Mouse (Mus musculus) hindbrain, embryonic 14.5 days (tissue): Measurements from ENCODE around the gene Zbtb46. TPM values are rescaled to one million over a fixed set of nuclear protein-coding genes. Genes with fewer than 3 reads are reported as not detected.

Experiments
- ATAC-seq: fragments of 200-750 bp; cut with Nextera tagmentation; 2 replicates; pipeline ENCODE4 v1.8.0; 2017; ENCODE audit warnings: moderate number of reproducible peaks, mild to moderate bottlenecking, moderate TSS enrichment, moderate library complexity; ENCODE audit not compliant: low FRiP score
- DNase-seq: peaks from one replicate; pipeline ENCODE4 v3.0.0-alpha.2; 2015; ENCODE audit warnings: low spot score
- H3K27ac ChIP-seq: fragments of 300-500 bp; sonication (generic); 2 replicates; pipeline ENCODE4 v1.5.1; 2014; ENCODE audit warnings: mild to moderate bottlenecking, moderate library complexity
- H3K27me3 ChIP-seq: fragments of 300-500 bp; sonication (generic); 2 replicates; pipeline ENCODE4 v1.6.1; 2014; ENCODE audit warnings: mild to moderate bottlenecking, low read length, mixed read lengths; ENCODE audit not compliant: control insufficient read depth, insufficient read depth
- H3K36me3 ChIP-seq: fragments of 300-500 bp; sonication (generic); replicated peaks from 2 replicates; pipeline ENCODE4 v1.6.1; 2014; ENCODE audit not compliant: control insufficient read depth, insufficient read depth
- H3K4me1 ChIP-seq: fragments of 300-500 bp; sonication (generic); replicated peaks from 2 replicates; pipeline ENCODE4 v1.6.1; 2014; ENCODE audit warnings: antibody characterized with exemption, low read length, mixed read lengths; ENCODE audit not compliant: control insufficient read depth, insufficient read depth
- H3K4me2 ChIP-seq: fragments of 300-500 bp; sonication (generic); replicated peaks from 2 replicates; pipeline ENCODE4 v1.6.1; 2014; ENCODE audit warnings: mild to moderate bottlenecking, moderate library complexity
- H3K4me3 ChIP-seq: fragments of 300-500 bp; sonication (generic); replicated peaks from 2 replicates; pipeline ENCODE4 v1.5.1; 2014; ENCODE audit warnings: mild to moderate bottlenecking, low read length
- H3K9ac ChIP-seq: fragments of 300-500 bp; sonication (generic); 2 replicates; pipeline ENCODE4 v1.6.1; 2014
- H3K9me3 ChIP-seq: fragments of 300-500 bp; sonication (generic); 2 replicates; pipeline ENCODE4 v1.6.1; 2016; ENCODE audit warnings: low read length; ENCODE audit not compliant: control insufficient read depth
- WGBS: fragments of 180-500 bp; shearing (Covaris S2); extraction: QIAGEN DNeasy Blood & Tissue Kit; methylation state at CpG from one replicate; pipeline ENCODE4 v1.1.7; 2014; 5-methylcytosine and 5-hydroxymethylcytosine counted together
- polyA plus RNA-seq: library from polyadenylated mRNA; unstranded; fragments of >200 nt; fragmentation: Nextera tagmentation; extraction: Ambion mirVana; gene quantifications from 2 replicates; pipeline ENCODE4 v1.2.1, GENCODE M21; 2014

Gene Zbtb46
- polyA plus RNA-seq, 1 experiment from 2014 or later: 19.2 TPM

- H3K4me1 ChIP-seq: no peaks in the 10 kb centered on the region
- ATAC-seq (no peak), DNase-seq (no peak)
- H3K9ac ChIP-seq: no peak overlapping the region
- no peaks in the 10 kb centered on the region for H3K27me3 ChIP-seq
- WGBS: 50% methylated on average over 5 of the region's 5 CpGs
- no peak overlapping the region for H3K4me2 ChIP-seq
- no peaks in the 10 kb centered on the region for H3K9me3 ChIP-seq
- H3K27ac ChIP-seq: no peak overlapping the region
- no peaks in the 10 kb centered on the region for H3K36me3 ChIP-seq
- no peak overlapping the region for H3K4me3 ChIP-seq
Measured at GRCm38 (mm10) chr2:181471246-181471645, 12.0 kb upstream of the Zbtb46 start.

DNA sequence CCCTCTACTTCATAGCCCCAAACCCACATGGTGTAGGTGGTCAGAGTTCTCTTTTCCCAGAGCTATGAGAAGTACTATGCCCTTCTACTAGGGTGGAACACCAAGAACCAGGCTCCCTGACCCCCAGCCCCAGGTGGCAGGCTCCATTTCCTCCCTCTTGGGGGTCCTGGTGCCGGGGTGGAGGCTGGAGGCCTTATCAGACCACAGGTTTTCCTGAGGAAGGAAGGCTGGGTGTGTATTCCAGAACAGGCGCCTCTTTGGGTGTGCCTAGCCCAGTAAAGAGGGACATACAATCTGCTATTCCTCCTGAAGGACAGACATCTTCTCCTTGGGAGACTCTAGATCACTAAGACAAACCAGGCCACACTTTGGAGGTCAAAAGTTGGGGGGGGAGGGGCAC is 11.1 kb upstream of the Zbtb46 start:
- no peak overlapping the region for H3K4me3 ChIP-seq
- no peaks in the 10 kb centered on the region for H3K4me1 ChIP-seq
- H3K4me2 ChIP-seq: no peak overlapping the region
- no peaks in the 10 kb centered on the region for H3K9me3 ChIP-seq
- no peaks in the 10 kb centered on the region for H3K27me3 ChIP-seq
- no peaks in the 10 kb centered on the region for H3K36me3 ChIP-seq
- no peak for ATAC-seq
- WGBS: 79% methylated on average over 2 of the region's 2 CpGs
- no peak overlapping the region for H3K27ac ChIP-seq
- no peak for DNase-seq
- H3K9ac ChIP-seq: no peak overlapping the region

DNA sequence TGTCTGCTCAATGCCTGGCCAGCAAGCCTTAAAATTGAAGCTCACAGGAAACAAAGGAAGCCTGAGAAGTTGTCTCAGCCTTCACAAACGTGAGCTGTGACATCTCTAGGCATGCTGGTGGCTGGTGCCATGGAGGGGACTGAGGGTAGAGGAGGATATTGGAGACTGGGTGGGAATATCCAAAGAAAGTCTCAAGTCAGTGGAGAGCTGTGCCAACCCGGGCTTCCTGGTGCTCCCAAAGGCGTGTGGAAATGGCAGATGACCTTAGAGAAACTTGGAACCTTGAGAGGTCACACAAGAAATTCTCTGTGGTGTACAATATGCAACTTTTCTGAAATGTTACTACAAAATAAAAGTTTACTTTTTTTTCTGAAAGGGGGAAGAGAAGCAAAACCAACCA is 6.2 kb upstream of the Zbtb46 start:
- 65% methylated on average over 3 of the region's 3 CpGs for WGBS
- Histone ChIP-seq H3K36me3 (no peaks in the 10 kb centered on the region), H3K27ac (no peak overlapping the region), H3K9me3 (no peaks in the 10 kb centered on the region), H3K4me1 (peaks cover 7% of the 10 kb centered on the region; the same call in 1 of the 2 replicates), H3K27me3 (no peaks in the 10 kb centered on the region), H3K4me2 (no peak overlapping the region), H3K9ac (no peak overlapping the region), H3K4me3 (no peak overlapping the region)
- ATAC-seq (no peak), DNase-seq (no peak)

DNA sequence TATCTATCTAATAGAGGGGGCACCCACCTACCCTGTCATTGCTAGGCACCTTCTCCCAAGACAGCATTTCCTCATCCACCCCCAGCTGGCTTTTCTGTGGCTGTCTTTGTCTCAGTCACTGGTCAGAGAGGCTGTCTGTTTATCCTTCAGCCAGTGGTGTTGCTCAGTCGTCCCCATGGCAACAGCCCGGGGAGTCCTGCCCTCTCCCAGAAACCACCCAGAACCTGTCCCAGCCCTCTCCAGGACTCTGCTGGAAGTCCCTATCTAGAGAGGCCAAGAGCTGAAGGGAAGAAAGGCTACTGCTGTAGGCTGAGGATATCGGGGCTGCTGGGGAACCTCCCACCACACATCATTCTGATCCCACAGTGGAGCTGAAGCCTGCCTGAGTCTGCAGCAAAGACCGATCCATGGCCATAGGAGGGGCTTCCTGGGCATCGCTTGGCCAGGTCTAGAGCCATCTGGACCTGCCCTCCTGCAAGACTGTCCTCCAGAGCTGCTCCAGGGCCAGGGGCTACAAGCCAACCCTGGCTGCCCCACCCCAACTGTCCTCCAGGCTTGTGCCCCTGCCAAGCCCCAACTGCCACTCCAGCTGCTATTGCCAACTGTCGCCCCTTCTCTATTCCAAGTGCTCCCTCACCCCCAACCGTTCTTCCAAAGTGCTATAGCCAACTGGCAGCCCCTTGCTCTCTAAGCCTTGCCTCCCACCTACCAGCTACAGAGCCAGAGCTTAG is 3.9 kb upstream of the Zbtb46 start:
- 44% methylated on average over 7 of the region's 7 CpGs for WGBS
- no peak overlapping the region for H3K27ac ChIP-seq
- no peaks in the 10 kb centered on the region for H3K36me3 ChIP-seq
- no peak overlapping the region; the same call in 1 of the 2 replicates for H3K4me2 ChIP-seq
- H3K9ac ChIP-seq: no peak overlapping the region
- no peaks in the 10 kb centered on the region for H3K9me3 ChIP-seq
- DNase-seq: peak; percentile 30
- peaks cover 11% of the 10 kb centered on the region for H3K4me1 ChIP-seq
- H3K27me3 ChIP-seq: no peaks in the 10 kb centered on the region
- peak; percentile 38; the same call in 1 of the 2 replicates for ATAC-seq
- H3K4me3 ChIP-seq: no peak overlapping the region

- Histone ChIP-seq H3K9me3 (no peaks in the 10 kb centered on the region), H3K4me2 (no peak overlapping the region), H3K27me3 (no peaks in the 10 kb centered on the region), H3K27ac (no peak overlapping the region), H3K9ac (no peak overlapping the region), H3K4me3 (no peak overlapping the region), H3K36me3 (no peaks in the 10 kb centered on the region), H3K4me1 (peaks cover 16% of the 10 kb centered on the region)
- 90% methylated on average over 1 of the region's 1 CpGs for WGBS
- DNase-seq (no peak), ATAC-seq (no peak)
Measured at GRCm38 (mm10) chr2:181462604-181463003, 3.4 kb upstream of the Zbtb46 start.

GRCm38 (mm10) chr2:181461536-181462100 is 2.4 kb upstream of the Zbtb46 start:
- Histone ChIP-seq H3K27ac (no peak overlapping the region), H3K27me3 (no peaks in the 10 kb centered on the region), H3K4me3 (no peak overlapping the region), H3K36me3 (no peaks in the 10 kb centered on the region), H3K9me3 (no peaks in the 10 kb centered on the region), H3K4me2 (no peak overlapping the region), H3K4me1 (peaks cover 26% of the 10 kb centered on the region), H3K9ac (no peak overlapping the region)
- DNase-seq: no peak
- 100% methylated on average over 1 of the region's 1 CpGs for WGBS
- no peak for ATAC-seq

GRCm38 (mm10) chr2:181459673-181460621 is 721 bp upstream of the Zbtb46 start:
- H3K27ac ChIP-seq: peak overlapping the region; percentile 18; the same call in 1 of the 2 replicates
- peak overlapping the region; percentile 95 for H3K9ac ChIP-seq
- DNase-seq (no peak), ATAC-seq (peak; percentile 42)
- H3K4me2 ChIP-seq: peak overlapping the region; percentile 92
- no peaks in the 10 kb centered on the region for H3K9me3 ChIP-seq
- H3K4me3 ChIP-seq: peak overlapping the region; percentile 98
- WGBS: 1% methylated on average over 69 of the region's 71 CpGs
- H3K27me3 ChIP-seq: no peaks in the 10 kb centered on the region
- peaks cover 27% of the 10 kb centered on the region for H3K4me1 ChIP-seq
- no peaks in the 10 kb centered on the region for H3K36me3 ChIP-seq

GRCm38 (mm10) chr2:181458411-181459152 is 644 bp downstream of the Zbtb46 start:
- H3K9ac ChIP-seq: peak overlapping the region; percentile 95
- peaks cover 27% of the 10 kb centered on the region for H3K4me1 ChIP-seq
- ATAC-seq (no peak; the same call in 1 of the 2 replicates), DNase-seq (peak; percentile 29)
- H3K27me3 ChIP-seq: no peaks in the 10 kb centered on the region
- H3K27ac ChIP-seq: peak overlapping the region; percentile 72
- H3K36me3 ChIP-seq: no peaks in the 10 kb centered on the region
- peak overlapping the region; percentile 92 for H3K4me2 ChIP-seq
- H3K9me3 ChIP-seq: no peaks in the 10 kb centered on the region
- peak overlapping the region; percentile 98 for H3K4me3 ChIP-seq
- WGBS: under 1% methylated on average over 70 of the region's 72 CpGs
